ENCODE assay signal across 18 mouse cellular contexts in the genomic region with DNA sequence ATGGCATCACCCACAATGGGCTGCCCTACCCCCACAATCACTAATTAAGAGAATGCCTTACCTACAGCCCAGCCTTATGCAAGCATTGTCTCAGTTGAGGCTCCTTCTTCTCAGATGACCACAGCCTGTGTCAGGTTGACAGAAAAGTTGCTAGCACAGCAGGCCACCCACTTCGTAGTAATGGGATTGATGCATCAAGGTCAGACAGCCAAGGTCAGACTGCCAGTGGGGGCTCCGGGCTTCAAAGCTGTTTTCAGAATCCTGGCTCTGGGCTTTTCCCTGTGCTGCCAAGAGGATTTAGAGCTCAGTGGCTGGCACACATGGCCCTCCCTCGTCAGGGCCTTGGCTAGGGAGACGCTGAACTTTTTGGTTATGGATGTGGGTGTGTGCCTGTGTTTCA. TPM values are rescaled to one million over a fixed set of nuclear protein-coding genes. Genes with fewer than 3 reads are reported as not detected.
DNase-seq lines count a peak whose midpoint lies in the region; ATAC-seq and TF ChIP-seq lines count a peak whose summit lies in the region.
"Had no signal": no experiment of that assay in that cellular context is flagged by ENCODE, and none has a peak within 500 bp of the region (broad histone marks: within the 10 kb centered on the region; RNA-seq: fewer than 3 reads in every experiment).

No protein-coding gene starts in this region.

- H3K36me3 ChIP-seq in forebrain, postnatal 0 days (ENCODE audit: insufficient read depth), result no peaks in the 10 kb centered on the region
- H3K36me3 ChIP-seq: neural tube, embryonic 15.5 days had no signal

- TF ChIP-seq CTCF in forebrain, postnatal 0 days (IDR thresholded peaks at IDR 0.05; ENCODE audit: low read depth), result no peak

- H3K9ac ChIP-seq in forebrain, postnatal 0 days, result no peak overlapping the region
- H3K9ac ChIP-seq: liver, embryonic 14.5 days; neural tube, embryonic 15.5 days had no signal

- intact Hi-C loops in left cerebral cortex, postnatal 4 days (cut with DNase I), result no loop called here
- intact Hi-C loops in left cerebral cortex, postnatal 25 days (cut with DNase I), result no loop called here

- DNase-seq in embryo, embryonic 10 days (ENCODE audit: low spot score), result peak; percentile 18
- DNase-seq in embryo, embryonic 9.5 days (ENCODE audit: extremely low spot score), result no peak
- peak; percentile 66 for DNase-seq in left cerebral cortex, postnatal 4 days
- no peak for DNase-seq in left cerebral cortex, postnatal 25 days (ENCODE audit: low spot score in 2 of 2)
- DNase-seq in adrenal gland, postnatal 10 days, result peak; percentile 37
- DNase-seq in forebrain, postnatal 0 days, result no peak
- no peak for DNase-seq in lung, adult 18-20 months
- DNase-seq: cerebellum, adult 11 months; heart, postnatal 36 days; kidney, postnatal 25 days; lung, postnatal 14 days; right cerebral cortex, postnatal 4 days; thymus, adult 2 months had no signal

- H3K4me1 ChIP-seq in forebrain, postnatal 0 days (ENCODE audit: insufficient read depth), result peaks cover 10% of the 10 kb centered on the region
- H3K4me1 ChIP-seq: neural tube, embryonic 15.5 days had no signal

- ATAC-seq in forebrain, postnatal 0 days, result no peak
- no peak for ATAC-seq in megakaryocyte progenitor cell, adult 5-6 weeks (replicated peaks; ENCODE audit: poor library complexity)

- H3K9me3 ChIP-seq in forebrain, postnatal 0 days (ENCODE audit: low read length), result no peaks in the 10 kb centered on the region
- H3K9me3 ChIP-seq: neural tube, embryonic 15.5 days had no signal

- no peak overlapping the region for H3K4me2 ChIP-seq in forebrain, postnatal 0 days (ENCODE audit: low read depth)
- H3K4me2 ChIP-seq: heart, embryonic 11.5 days; neural tube, embryonic 15.5 days had no signal

- H3K4me3 ChIP-seq in forebrain, postnatal 0 days (ENCODE audit: low read depth, low read length), result no peak overlapping the region
- H3K4me3 ChIP-seq: neural tube, embryonic 15.5 days had no signal

- peak overlapping the region; percentile 23; the same call in 1 of the 2 replicates for H3K27ac ChIP-seq in forebrain, postnatal 0 days (ENCODE audit: low read depth, low read length)
- H3K27ac ChIP-seq: liver, embryonic 14.5 days; neural tube, embryonic 15.5 days had no signal

- 26% methylated on average over 4 of the region's 4 CpGs for WGBS in forebrain, postnatal 0 days

- no peaks in the 10 kb centered on the region for H3K27me3 ChIP-seq in forebrain, postnatal 0 days (ENCODE audit: insufficient read depth, low read length)
- H3K27me3 ChIP-seq: neural tube, embryonic 15.5 days had no signal

RNA-seq across cellular contexts. Expression of gene Ano4, which starts 48.1 kb away (rescaled TPM):
- 10 to 100 TPM; 18.6 to 21.2 TPM for total RNA-seq in left cerebral cortex, postnatal 4 days (2021)
- total RNA-seq in left cerebral cortex, postnatal 25 days (2021), result 10 to 100 TPM; 18.6 to 20.9 TPM
- total RNA-seq in adrenal gland, postnatal 10 days (2021), result 1 to 10 TPM in 1 of 2 experiments, under 1 TPM in 1; 0.90 to 1.6 TPM
- 10.6 and 13.6 TPM in 2 replicates for total RNA-seq in forebrain, postnatal 0 days (2014; rRNA removed)
- 3.7 and 4.4 TPM in 2 replicates for polyA plus RNA-seq in forebrain, postnatal 0 days (2015; fragmentation: Nextera tagmentation; extraction: Ambion mirVana)
- total RNA-seq in megakaryocyte progenitor cell, adult 5-6 weeks (2015), result 0.44 and 1.4 TPM in 2 replicates
- 0.54 and 1.6 TPM in 2 replicates for total RNA-seq in megakaryocyte progenitor cell, adult 5-6 weeks (2017)
- total RNA-seq: MEL had no signal

RNA-seq across cellular contexts. Expression of gene Gas2l3, which starts 51.1 kb away (rescaled TPM):
- 1 to 10 TPM; 4.8 to 6.3 TPM for total RNA-seq in left cerebral cortex, postnatal 4 days (2021)
- 1 to 10 TPM; 2.9 to 4.0 TPM for total RNA-seq in left cerebral cortex, postnatal 25 days (2021)
- 10 to 100 TPM in 1 of 2 experiments, 1 to 10 TPM in 1; 6.8 to 13.3 TPM for total RNA-seq in adrenal gland, postnatal 10 days (2021)
- total RNA-seq in forebrain, postnatal 0 days (2014; rRNA removed), result 3.8 and 6.2 TPM in 2 replicates
- 2.2 and 3.0 TPM in 2 replicates for polyA plus RNA-seq in forebrain, postnatal 0 days (2015; fragmentation: Nextera tagmentation; extraction: Ambion mirVana)
- 23.2 and 24.1 TPM in 2 replicates for total RNA-seq in megakaryocyte progenitor cell, adult 5-6 weeks (2015)
- 22.1 and 33.9 TPM in 2 replicates for total RNA-seq in megakaryocyte progenitor cell, adult 5-6 weeks (2017)

Comparison
In these comparisons a context has a peak if more than half of its experiments do, and no peak if none do; other contexts are left out.
1. DNase-seq: peak in embryo, embryonic 10 days (single experiment), left cerebral cortex, postnatal 4 days (single experiment) and adrenal gland, postnatal 10 days (single experiment); none in embryo, embryonic 9.5 days (single experiment), left cerebral cortex, postnatal 25 days (0 of 2), forebrain, postnatal 0 days (single experiment) and lung, adult 18-20 months (0 of 2).